Mouse (Mus musculus): ENCODE results near the gene Il6ra.

GRCm38 (mm10) chr3:89875021-89875420, 38.0 kb downstream of the Il6ra start:
- TF ChIP-seq CTCF (IDR thresholded peaks at IDR 0.05; ENCODE audit: extremely low read depth, insufficient read depth, low read length) (no peak), POLR2A (IDR thresholded peaks at IDR 0.05; ENCODE audit: extremely low read depth, insufficient read depth, low read length) (no peak)
